Mouse (Mus musculus) 416B (cell line): ENCODE measurements around the gene Il2rb.

ENCODE experiments used
- DNase-seq: peaks from one replicate; pipeline ENCODE4 v3.0.0; 2011; ENCODE audit warnings: low read depth

Il2rb gene

GRCm38 (mm10) chr15:78447746-78448535 is 47.1 kb downstream of the Il2rb start:
- DNase-seq, result peak; percentile 91

GRCm38 (mm10) chr15:78447121-78447520 is 48.0 kb downstream of the Il2rb start:
- DNase-seq, result no peak

- no peak for DNase-seq
These were observed 51.2 kb downstream of the Il2rb start for GRCm38 (mm10) chr15:78443857-78444256.

DNA sequence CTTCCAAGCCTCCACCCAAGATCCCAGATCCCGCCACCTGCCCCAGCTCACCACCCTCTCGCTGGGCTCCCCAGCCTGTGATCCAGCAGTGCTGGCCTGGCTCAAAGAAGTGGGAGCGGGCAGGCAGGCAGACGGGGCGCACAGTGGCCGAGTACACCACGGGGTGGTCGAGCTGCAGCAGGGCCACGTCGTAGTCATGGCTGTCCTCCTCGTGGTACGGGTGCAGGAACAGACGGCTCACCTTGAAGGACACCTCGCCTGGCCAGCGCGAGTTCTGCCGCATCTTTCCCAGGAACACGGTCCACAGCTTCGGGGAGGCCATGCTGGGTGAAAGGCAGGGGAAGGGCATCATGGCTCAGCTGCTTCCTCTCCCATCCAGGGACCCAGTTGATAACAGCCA is 52.8 kb downstream of the Il2rb start:
- DNase-seq, result no peak

DNA sequence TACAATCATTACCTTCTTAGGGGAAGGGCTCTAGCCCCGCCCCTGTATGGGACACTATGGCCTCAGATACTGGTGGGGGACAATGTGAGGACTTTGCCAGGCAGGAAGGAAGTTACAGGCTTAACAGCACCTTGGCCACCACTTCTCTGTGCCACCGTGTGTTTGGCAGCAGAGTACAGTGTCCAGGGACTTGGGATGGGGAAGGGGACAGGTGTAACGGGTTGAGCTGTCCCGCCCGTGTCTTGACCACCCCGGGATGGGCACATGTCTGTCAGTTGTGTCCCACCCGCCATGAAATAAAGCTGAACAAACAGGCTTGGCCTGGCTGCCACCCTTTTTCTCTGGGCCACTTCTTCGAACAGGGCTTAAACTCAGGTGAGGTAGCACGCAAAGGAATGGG is 56.1 kb downstream of the Il2rb start:
- no peak for DNase-seq

- DNase-seq, result no peak
These were observed 56.6 kb downstream of the Il2rb start for GRCm38 (mm10) chr15:78438505-78438904.

- no peak for DNase-seq
These were observed 57.1 kb downstream of the Il2rb start for GRCm38 (mm10) chr15:78438018-78438394.

DNA sequence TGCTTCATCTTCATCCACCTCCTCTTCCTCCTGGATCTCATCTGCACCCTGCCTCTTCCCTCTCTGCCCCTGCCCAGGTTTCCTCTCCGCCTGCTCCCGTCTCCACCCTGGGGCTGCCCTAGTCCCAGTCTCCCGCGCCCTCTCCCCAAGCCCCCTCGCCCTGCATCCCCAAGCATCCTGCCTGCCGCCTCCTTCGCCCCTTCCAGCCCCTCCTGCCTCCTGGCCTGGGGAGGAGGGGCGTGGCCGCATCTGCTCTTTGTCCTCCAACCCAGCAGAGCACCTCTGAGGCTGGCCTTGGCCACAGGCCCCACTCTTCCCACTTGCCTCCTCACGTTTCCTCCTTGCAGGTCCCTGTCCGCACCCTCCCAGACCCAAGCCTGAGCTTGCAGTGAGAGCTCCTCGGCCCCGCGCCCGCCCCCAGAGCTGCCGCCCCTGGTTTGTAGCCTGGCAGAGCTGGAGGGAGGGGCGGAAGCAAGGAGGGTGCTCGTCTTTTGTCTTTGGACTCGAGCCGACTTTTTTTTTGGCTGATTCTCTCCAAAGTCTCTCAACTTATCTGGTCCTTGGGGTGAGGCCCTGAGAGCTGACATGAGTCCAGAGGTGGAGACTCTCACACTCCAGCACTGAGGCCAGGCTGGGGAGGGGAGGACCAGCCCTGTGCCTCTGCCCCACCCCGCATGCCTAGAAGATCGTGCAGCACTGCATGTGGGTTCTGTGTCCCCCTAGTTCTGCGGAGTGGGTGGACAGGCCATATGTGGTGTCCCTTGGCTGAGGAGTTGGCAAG is 57.6 kb downstream of the Il2rb start:
- DNase-seq, result no peak

DNA sequence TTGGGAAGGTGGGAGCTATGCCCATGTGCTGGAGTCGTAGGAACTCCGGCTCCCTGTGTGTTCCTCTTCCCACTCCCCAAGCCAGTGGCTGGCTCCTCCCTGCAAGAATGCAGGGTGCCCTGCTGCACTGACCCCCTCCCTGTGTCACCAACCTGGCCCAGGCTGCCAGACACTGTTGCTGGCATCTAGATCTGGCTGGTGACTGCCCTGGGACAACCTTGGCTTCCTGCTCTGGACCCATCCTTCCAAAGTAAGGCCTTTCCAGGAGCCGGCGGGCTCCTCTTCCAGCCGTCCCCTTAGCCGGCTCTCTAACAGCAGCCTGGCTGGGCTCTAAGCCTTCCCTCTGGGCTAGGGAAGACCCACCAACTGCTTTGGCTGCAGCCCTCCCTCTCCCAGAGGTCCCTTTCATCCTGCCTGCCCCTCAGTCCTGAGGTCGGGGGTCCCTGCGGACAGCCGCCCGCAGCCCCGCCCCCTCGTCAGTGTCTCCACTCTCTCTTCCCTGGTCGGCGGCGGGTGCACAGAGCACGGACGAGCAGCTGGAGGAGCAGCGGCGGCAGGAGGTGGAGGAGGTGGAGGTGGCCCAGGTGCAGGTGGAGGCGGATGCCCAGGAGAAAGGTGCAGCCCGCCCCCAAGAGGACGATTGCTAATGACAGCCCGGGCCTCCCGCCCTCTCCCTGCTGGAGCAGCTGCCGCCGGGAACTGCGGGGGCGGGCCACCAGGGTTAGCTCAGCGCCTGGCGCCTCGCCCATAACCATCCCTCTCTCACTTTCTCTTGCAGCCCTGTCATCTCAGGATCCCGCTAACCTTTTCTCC is 58.5 kb downstream of the Il2rb start:
- peak; percentile 24 for DNase-seq

DNA sequence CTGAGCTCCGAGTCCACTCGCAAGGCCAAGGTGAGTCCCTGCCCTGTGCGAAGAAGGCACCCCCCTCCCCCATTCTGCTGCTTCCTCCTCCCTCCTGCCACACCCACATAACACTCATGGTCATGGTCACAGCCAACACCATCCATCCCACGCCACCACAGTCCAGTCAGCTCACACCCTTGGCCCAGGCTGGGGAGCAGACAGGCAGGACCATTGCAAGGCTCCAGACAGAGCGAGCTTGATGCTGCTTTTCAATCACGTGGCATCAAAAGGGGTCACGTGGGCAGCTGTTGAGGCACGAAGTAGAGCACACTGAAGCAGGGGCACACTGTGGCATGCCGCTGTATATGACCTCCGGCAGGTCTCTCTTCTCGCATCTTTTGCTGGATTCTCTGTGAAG is 59.4 kb downstream of the Il2rb start:
- DNase-seq, result no peak

GRCm38 (mm10) chr15:78434896-78435520 is 60.1 kb downstream of the Il2rb start:
- DNase-seq, result peak; percentile 61

GRCm38 (mm10) chr15:78431541-78432121 is 63.4 kb downstream of the Il2rb start:
- DNase-seq, result no peak

DNA sequence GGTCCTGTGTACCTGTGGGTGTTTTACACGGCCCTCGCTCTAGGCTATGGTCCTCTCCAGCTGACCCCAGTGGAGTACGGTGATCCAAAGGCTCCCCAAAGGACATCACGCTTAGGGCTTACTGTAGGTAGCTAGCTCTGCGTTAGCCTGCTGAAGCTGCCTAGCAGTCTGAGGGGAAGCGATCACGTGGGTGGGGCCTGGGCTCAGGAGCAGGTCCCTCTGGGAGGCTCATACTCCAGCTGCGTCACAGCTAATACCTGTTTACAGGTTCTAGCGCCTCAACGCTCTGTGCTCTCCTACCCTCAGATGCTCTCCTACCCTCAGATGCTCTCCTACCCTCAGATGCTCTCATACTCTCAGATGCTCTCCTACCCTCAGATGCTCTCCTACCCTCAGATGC is 64.2 kb downstream of the Il2rb start:
- DNase-seq, result no peak

- no peak for DNase-seq
These were observed 65.0 kb downstream of the Il2rb start for GRCm38 (mm10) chr15:78429871-78430622.
